Mouse (Mus musculus): ENCODE results near the gene Prpf40b.

Gene Prpf40b

DNA sequence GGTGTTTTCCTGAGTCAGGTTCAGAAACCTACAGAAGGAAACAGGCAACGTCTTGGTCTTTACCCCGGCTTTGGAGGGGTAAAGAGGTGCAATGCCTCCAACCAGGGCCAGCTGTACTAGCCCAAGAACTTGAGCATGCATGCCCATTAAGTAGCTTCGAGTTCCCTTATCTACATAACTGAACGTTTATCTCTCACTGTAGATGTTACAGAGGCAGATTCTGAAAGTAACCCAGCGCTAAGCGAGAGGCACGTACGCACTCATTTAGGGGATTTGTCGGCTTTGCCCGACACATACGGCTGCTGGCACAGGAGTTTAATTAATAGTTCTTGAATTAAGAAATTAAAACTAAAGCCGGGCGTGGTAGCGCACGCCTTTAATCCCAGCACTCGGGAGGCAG, 600 bp upstream of the Prpf40b start:
- DNase-seq: peak in 1 of 2 experiments; percentile 14

DNA sequence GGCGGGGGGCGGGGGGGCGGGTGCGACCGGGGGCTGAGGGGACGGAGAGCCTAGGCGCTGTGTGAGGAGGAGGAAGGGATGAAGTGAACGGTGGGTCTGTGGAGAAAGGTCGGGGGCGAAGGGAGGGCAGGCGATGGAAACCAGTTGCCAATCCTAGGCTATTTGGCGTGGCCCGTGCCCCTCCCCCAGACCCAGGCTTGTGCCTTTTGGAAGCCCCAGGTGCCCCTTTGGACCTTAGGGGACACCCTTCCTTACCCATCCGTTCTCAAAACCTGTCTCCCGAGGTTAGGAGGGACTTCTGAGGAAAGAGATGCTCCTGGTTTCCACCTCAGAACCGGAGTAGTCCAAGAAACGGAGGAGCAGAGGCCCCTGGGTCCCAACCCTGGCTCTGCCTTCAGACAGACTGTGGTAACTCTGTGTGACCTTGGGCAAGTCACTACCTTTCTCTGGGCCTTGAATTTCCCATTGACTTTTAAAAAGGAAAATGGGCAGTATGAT, 646 bp downstream of the Prpf40b start, which contains the start of gene Fam186b:
TSS of gene Fam186b (minus strand) at position 405 of the 498 bp plus-strand sequence.
- peak; percentile 21 to 52 for DNase-seq

DNA sequence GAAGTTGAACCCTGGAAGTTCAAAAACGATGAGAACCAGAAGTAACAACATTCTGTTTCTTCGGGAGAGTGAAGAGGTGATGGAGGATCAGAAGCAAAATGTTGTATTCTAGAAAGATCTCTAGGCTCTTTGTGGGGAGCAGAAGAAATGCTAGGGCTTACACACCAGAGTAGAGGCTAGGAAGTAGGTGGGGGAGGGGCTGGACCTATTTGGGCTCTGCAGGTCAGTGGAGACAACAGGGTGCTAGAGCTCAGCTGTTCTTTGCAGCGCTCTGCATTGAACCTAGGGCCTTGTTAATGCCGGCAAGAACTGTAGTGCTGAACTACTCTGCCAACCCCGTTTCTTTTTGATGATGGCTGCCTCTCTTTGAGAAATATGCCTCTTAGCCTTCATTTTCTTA, 1.3 kb downstream of the Prpf40b start:
- no peak for DNase-seq

DNA sequence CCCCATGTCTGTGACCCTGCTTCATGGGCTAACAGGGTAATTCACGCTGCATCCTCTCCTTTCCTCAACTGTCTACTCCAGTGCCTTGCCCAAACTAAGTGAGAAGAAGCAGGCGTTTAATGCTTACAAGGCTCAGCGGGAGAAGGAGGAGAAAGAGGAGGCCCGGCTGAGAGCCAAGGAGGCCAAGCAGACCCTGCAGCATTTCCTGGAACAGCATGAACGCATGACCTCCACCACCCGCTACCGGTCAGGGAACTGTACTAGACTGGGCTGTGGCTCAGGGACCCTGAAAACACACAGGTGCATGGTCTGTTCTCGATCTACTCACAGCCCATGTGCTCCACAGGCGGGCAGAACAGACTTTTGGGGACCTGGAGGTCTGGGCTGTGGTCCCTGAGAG, 12.6 kb downstream of the Prpf40b start:
- DNase-seq: no peak

DNA sequence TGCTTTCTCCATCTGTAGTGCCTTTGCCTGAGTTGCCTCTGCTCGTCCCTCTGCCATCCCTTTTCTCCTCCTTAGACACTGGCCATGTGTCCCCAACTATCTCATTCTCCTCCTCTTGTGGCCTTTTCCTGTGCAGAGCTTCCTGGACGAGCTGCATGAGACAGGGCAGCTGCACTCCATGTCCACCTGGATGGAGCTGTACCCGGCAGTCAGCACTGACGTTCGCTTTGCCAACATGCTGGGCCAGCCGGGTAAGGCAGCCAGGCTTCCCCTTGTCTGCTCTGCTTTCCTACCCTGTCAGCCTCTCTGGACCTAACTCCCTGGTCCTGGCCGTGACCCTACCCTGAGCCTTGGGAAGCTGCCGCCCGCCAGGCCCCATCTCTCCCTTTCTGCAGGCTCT, 14.7 kb downstream of the Prpf40b start:
- DNase-seq: no peak

DNA sequence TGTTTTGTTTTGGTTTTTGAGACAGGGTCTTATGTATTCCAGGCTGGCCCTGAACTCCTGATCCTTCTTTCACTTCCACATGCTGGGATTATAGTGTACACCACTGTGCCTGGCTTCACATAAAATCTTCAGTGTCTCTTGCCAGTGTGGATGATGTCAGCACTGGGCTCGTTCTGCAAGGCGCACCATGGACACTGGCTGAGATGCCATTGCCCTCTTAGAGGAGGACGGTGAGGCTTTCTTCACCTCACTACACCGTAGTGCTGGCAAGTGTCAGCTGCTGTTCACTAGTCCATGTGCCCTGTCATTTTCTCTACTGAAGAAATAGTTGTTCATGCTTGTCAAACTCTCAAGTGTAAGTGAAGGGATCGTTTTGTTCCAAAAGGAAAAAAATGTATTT, 15.7 kb downstream of the Prpf40b start:
- DNase-seq: no peak

DNA sequence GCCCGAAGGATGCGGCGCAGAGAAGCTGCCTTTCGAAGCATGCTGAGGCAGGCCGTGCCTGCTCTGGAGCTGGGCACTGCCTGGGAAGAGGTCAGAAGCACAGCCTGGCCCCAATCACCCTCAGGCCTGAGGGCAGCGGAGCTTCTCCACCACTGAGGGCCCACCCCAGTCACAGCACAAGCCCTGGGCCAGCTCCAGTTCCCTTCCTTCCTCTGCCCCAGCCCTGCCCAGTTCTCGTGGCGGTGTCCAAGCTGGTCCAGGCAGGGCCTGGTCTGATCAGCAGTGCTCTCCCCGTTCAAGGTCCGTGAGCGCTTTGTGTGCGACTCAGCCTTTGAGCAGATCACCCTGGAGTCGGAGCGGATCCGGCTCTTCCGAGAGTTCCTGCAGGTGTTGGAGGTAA, 20.0 kb downstream of the Prpf40b start:
- no peak for DNase-seq

DNA sequence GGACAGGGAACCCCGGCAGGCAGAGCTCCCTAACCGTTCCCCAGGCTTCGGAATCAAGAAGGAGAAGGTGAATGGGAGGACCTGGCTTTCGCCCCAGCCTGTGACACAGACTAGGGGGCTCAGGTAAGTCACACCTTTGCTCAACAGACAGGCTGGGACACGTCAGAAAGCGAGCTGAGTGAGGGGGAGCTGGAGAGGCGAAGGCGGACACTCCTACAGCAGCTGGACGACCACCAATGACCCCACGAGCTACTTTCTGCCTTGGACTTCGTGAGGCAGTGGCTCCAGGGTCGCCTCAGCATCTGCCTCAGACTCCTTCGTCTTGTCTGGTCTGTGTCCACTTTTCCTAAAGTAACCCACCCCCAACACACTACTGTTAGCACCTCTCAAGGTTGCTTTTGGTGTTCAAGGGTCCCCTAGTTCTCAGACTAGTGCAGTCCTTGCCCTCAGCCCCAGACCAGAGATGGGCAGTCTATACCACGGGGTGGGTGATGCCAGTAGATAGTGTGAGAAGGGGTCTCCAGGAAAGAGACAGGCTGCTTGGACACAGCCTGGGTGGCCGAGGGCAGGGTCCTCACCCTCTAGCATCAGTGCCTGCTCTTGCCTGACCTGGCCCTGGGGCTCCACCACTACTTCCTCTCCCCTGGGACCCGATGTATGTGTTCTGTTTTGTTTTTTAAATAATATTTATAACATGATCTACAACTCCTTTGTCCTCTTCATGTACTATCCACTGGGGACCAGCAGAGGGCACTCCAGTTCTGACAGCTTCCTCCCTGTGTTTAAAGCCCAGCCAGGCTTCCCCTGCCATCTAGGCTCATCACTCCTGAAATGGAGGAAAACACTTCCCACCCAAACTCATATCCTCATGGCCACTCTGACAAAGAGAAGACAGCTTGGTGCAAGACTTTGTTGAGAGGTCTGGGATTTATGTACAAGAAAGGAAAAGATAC, 21.7 kb downstream of the Prpf40b start:
- peak; percentile 63 to 67 for DNase-seq

DNA sequence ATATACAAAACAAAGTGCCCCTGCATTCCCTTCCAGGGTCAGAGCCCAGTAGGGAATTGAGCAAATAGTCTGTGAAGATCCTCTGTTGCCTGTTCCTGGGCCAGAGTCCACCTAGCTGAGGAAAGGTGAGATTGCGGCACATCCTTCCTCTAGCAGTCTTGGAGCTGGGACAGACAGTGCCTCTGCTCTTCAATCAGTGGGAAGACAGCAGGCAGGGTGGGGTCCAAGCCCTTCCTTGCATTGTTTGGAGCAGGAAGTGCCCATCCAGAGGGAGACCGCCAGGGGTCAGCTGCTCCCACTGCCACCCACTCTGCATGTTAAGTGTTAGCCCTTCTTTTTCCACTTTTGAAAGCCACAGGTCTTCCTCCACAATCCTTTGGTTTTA, 22.4 kb downstream of the Prpf40b start:
- no peak for DNase-seq

DNA sequence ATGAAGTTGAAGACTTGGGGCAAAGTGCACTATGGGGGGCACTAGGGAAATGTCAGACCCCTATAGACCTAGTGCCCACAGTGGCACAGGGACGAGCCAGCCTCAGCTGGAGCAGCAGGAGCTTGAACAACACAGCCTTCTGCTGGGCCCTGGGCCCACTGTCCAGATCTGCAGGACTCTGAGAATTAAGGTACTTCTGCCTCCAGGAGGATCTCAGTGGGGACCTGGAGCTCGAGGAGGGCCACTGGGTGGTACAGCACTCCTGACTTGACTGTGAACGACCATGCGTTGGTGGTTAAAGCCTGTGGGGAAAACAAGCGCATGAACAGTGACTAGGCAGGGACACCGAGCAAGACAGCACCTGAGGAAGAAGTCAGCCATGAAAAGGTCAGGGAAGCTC, 23.2 kb downstream of the Prpf40b start:
- DNase-seq: no peak

DNA sequence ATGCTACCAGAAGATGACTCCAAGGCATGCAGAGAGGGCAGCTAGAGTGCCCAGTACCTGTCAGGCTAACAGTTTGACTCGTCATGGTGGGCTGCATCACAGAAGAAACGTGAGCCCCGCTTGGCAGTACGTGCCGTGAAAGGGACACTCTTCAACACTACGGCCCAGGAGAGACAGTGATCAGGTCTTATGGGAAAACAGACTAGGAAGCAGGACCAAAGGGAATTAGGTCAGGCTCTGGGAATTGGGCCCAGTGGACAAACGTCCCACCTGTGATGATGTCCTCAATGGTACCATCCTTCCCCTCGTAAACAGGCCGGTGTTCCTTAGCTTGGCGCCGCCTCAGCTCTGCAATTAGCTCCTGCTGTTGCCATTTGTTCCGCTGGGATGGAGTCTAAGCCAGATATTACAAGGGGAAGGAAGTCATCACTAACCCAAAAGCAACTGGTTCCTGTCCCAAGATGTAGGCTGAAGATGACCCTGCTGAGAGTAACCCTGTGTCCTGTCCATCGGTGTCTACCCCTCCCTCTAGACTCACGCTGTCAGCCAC, 24.0 kb downstream of the Prpf40b start:
- no peak for DNase-seq

DNA sequence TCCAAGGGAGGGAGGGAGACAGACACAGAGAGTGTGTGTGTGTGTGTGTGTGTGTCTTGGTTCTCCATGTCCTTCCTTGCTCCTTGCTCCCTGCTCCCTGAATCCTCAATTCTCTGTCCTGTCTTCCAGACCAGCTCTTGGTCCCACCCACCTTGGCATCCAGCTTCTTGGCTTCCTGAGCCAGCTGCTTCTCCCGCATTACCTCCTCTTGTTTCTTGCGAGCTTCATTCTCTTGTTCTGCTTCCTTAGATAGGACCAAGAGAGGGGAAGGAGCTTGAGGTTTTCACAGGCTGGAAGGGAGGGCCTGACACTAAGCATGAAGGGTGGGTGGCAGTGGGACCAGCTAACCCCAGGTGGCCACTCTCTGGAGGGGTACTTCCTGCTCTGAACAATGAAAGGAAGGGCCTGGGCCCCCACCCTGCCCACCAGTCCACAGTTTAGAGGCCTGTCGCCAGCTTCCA, 24.6 kb downstream of the Prpf40b start:
- DNase-seq: no peak

DNA sequence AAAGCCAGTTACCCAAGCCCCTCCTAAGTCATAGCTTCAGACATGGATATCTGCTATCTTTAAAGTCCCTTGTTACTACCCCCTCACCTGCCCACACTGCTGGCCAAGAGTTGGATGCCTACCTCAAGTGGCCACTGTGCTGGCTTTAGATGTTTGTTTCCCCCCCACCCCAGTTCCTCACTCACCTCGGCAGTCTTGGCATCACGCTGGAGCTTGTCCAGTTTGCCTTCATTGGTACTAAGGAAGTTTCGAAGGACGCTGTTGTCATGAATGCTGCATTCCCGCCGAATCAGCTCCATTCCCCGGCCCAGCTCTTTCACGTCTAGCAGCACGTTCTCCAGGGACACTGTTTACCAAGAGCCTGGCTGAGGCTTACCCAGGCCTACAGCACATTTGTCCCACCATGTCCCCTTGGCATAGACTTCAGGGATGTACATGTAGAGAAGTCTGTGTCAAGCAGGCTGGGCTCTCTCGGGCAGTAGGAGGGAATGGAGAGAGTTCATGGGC, 25.3 kb downstream of the Prpf40b start:
- no peak for DNase-seq

DNA sequence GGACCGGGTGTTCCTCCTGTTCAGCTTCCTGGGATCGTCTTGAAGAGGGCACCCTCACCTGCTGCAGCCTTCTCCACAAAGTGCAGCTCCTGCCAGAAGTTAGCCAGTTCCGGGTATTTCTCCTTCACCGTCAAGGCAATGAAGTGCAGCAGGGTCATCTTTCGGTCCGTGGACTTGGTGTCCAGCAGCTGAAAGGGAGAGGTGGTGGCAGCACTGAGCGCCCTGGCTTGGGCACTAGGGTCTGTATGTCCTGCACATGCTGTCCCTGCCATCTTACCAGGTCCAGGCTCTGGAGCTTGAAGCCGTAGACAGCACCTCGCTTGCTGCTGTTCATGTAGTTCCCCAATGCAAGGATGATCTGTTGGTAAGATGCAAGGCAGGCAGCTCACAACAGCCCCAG, 26.1 kb downstream of the Prpf40b start:
- DNase-seq: no peak

DNA sequence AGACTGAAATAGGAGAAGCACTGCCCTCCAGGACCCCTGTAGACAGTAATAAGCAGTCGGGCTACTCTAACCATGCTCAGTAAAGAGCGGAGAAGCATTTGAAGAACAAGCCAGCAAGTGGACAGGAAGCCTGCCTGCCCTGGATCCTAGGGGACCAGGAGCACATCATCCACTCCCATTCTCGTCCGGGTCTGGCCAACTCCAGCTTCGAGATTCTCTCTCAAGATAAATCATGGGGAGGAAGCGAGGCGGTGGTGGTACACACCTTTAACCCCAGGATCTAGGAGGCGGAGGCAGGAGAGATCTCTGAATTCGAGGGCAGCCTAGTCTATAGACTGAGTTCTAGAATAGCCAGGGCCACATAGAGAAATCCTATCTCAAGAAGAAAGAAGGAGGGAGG, 29.3 kb downstream of the Prpf40b start:
- DNase-seq: no peak

DNA sequence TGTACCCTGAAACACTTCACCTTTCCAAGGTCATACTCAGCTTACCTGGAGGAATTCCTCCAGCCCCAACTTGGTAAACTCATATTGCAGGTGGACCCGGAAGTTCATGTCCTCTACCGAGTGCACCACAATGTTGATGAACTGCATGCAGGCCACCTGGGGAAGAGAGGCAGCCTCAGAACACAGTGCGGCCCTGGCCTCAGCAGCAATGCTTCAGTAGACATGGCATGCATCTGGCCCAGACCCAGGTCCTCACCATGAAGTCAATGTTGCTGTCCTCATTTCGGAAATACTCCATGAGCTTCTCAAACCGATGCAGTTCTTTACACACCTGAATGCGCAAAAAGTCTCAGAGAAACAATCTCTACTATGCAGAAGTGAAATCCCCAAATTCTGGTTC, 30.7 kb downstream of the Prpf40b start:
- DNase-seq: no peak

DNA sequence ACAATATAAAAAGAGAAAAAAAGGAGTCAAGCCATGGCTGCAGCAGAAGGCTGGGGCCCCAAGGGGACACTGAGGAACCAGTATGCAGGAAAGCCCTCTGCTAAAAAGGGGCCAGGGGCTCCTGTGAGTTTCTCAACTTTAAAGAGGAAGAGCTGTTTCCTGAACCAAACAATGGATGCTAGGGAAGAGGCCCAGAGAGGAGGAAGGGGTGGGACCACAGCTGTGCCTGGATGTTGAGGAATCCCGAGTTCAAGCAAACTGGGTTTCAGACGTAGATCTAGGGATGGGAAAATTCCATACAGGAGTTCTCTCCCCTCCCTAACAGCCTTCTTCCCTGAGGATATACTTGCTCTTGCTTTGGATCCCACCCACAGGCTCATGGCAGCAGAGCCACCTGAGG, 31.5 kb downstream of the Prpf40b start:
- no peak for DNase-seq

DNA sequence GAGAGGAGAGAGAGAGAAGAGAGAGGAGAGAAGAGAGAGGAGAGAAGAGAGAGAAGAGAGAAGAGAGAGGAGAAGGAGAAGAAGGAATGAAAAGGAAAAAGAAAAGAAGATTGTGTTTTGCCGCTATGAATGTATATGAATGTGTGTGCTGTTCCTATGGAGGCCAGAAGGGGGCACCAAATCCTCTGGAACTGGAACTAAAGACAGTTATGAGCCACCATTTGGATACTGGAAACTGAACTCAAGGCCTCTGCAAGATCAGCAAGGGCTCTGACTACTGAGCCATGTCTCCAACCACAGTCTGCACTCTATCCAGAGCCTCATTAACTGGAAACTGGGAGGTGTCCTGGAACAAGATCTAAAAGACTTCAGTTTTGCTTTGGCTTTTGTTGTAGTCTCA, 32.1 kb downstream of the Prpf40b start:
- DNase-seq: peak; percentile 59 to 68

DNA sequence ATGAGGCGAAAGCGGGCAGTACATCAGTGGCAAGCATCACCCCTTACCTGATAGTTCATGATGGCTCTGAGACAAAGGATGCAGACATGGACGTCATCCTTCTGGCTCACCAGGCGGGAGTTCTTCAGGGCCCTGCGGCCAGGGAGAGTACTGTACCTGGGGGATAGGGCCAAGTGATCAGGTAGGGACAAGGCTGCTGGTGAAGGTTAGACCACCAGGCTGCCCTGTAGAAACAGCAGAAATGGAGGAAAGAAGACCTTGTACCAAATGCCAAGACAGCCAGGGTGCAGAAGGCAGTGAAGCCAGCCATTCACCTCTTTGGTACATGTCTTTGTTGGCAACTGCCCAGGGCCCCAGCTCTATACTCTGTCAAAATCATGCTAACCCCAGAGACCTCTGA, 33.1 kb downstream of the Prpf40b start:
- no peak for DNase-seq

DNA sequence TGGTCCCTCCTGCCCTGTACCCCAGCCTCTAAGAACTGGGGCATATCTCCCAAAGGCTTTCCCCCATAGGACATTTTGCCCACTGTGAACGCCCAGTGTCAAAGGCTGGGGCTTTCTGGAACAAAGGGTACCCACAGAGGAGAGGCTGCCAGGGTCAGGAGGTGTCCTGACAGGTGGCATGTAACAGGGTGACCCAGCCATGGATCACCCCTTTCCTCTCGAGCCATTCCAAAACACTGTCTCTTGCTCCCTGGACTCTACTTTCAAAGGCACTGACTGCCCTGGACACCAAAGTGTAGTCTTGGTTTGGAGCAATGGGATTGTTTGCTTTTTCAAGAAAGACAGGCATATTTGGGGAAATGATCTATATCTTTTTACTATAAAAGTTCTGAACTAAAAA, 35.4 kb downstream of the Prpf40b start:
- no peak for DNase-seq

DNA sequence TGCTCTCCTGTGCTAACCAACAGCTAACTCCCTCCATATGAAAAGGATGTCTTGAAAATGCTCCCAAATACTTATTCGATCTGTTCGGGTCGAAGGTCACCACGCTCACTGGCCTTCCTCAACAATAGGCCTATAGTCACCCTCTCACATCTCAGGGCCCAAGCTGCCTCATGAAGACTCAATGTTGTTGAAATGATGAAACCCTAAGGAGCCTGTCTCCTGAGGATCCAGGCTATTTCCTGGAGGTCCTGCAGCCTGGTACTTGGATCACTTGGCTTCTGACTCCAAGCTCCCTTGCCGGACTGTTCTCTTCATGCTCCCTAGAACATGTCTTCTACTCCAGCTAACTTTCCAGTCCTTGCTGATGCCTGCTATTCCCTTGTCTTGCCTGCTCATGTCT, 36.5 kb downstream of the Prpf40b start:
- DNase-seq: no peak

DNA sequence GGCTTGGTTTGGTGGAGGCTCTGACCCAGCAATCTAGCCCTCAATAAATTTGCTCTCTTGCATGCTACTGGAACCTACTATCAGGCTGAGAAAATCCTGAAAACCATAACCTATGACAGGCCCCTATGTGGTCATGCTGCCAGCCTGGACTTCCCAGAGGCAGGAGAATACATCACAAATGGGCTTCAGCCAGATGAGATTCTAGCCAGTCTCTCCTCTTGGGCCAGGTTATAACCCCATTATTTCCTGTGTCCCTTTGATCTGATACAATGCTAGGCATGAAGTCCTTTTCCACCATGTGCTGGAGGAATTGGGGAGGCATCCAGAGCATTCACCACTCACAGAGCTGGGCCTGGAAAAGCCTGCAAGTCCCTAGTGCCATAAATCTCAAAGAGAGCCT, 37.2 kb downstream of the Prpf40b start:
- no peak for DNase-seq

DNA sequence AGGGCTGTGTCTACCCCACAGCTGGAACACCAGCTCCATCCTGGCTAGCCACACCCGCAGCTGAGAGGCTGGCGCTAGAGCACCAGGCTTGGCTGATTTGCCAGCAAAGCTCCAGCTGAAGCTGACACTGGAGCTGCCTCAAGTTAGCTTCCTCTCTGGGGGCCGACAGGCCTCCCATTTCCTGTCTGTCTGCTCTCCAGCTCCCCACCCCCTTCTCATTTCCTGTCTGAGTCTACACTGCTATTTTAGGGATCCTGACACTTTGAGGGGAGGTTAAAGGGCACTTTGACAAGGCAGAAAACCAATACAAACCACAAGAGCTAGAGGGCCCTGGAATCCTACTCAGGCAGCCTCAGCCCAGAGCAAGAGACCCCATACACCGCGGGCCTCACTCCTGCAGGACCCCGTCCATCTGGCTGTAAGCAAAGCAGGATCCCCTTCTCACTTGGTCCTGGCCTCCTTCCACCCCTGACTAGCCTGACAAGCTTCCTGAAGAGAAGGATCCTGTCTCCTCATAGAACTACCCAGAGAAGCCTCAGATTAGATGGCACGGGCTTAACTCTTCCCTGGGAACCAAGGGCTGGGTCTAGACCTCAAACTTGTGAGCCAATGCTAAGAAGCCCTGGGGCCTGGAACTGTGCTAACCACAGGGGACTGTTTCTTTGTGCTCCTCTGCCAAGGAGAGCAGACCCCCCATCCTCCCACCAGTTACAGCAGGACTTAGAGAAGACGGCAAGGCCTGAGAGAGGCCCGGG, 38.2 kb downstream of the Prpf40b start:
- peak; percentile 76 to 88 for DNase-seq

Data from thymus, postnatal 36 days (tissue).